Mouse (Mus musculus) T-cell, adult 66 days (primary cell): ENCODE measurements around the gene Slc11a1. TPM values are rescaled to one million over a fixed set of nuclear protein-coding genes. Genes with fewer than 3 reads are reported as not detected.

ENCODE experiments used
- total RNA-seq, 2 experiments: library from RNA; stranded (reverse); gene quantifications; 3 replicates in 1 of 2; 4 replicates in 1 of 2; pipeline ENCODE4 v1.2.4; 2023

The Slc11a1 gene
- 1 to 10 TPM; 1.7 to 3.5 TPM for total RNA-seq

GRCm38 (mm10) chr1:74374980-74375379 lies at the start of gene Slc11a1:
Gene Slc11a1 (plus strand): TSS chr1:74375195.

GRCm38 (mm10) chr1:74361812-74362211 lies 13.2 kb upstream of the Slc11a1 start, which contains the start of gene Catip:
Gene Catip (plus strand): TSS chr1:74362108.

GRCm38 (mm10) chr1:74390924-74391748 lies 16.1 kb downstream of the Slc11a1 start, which contains the start of gene Ctdsp1:
Gene Ctdsp1 (plus strand): TSS chr1:74391509.

GRCm38 (mm10) chr1:74408589-74409504 lies 33.9 kb downstream of the Slc11a1 start, which contains the start of gene Vil1:
Gene Vil1 (plus strand): TSS chr1:74409376.

Other genes starting within 250 kb of the Slc11a1 start
- gene Rufy4, start 249.7 kb upstream of the Slc11a1 start, total RNA-seq: under 1 TPM in 1 of 2 experiments, not detected in 1; 0.79 TPM
- gene Cxcr2, start 221.2 kb upstream of the Slc11a1 start, total RNA-seq: under 1 TPM; 0.71 to 0.79 TPM
- gene Cxcr1, start 180.6 kb upstream of the Slc11a1 start, total RNA-seq: under 1 TPM in 1 of 2 experiments, not detected in 1; 0.50 TPM
- 100 to 1,000 TPM; 393 to 398 TPM for gene Arpc2, start 139.1 kb upstream of the Slc11a1 start, total RNA-seq
- gene Gpbar1, start 96.6 kb upstream of the Slc11a1 start, total RNA-seq: 1 to 10 TPM; 1.2 to 1.8 TPM
- gene Aamp, start 90.5 kb upstream of the Slc11a1 start, total RNA-seq: 100 to 1,000 TPM; 150 to 151 TPM
- gene Pnkd, start 90.3 kb upstream of the Slc11a1 start, total RNA-seq: 10 to 100 TPM; 31.4 to 31.8 TPM
- 1 to 10 TPM; 1.6 to 1.9 TPM for gene Tmbim1, start 69.6 kb upstream of the Slc11a1 start, total RNA-seq
- not detected for gene Catip, start 13.1 kb upstream of the Slc11a1 start, total RNA-seq
- gene Ctdsp1, start 16.3 kb downstream of the Slc11a1 start, total RNA-seq: 100 to 1,000 TPM; 120 to 129 TPM
- gene Vil1, start 34.2 kb downstream of the Slc11a1 start, total RNA-seq: 1 to 10 TPM in 1 of 2 experiments, under 1 TPM in 1; 0.96 to 3.3 TPM
- gene Cnot9, start 130.9 kb downstream of the Slc11a1 start, total RNA-seq: 10 to 100 TPM; 30.6 to 32.4 TPM
- under 1 TPM; 0.62 to 0.84 TPM for gene Plcd4, start 167.7 kb downstream of the Slc11a1 start, total RNA-seq
- 10 to 100 TPM; 25.0 to 27.9 TPM for gene Usp37, start 169.1 kb downstream of the Slc11a1 start, total RNA-seq
- 10 to 100 TPM; 49.4 to 61.7 TPM for gene Zfp142, start 213.1 kb downstream of the Slc11a1 start, total RNA-seq
- 10 to 100 TPM; 12.3 to 13.8 TPM for gene Bcs1l, start 213.1 kb downstream of the Slc11a1 start, total RNA-seq
- 10 to 100 TPM; 44.5 to 53.4 TPM for gene Rnf25, start 226.2 kb downstream of the Slc11a1 start, total RNA-seq
- gene Stk36, start 226.2 kb downstream of the Slc11a1 start, total RNA-seq: not detected